Mouse (Mus musculus) liver, embryonic 14.5 days (tissue): ENCODE measurements at regions not wholly inside any gene's neighbourhood (a gene's known extent, or its start where the extent isn't known, plus 50 kb on each side); places are given as distances from the start of the nearest gene placed in this dataset.

ENCODE experiments used
- CTCF ChIP-seq: IDR thresholded peaks from 2 replicates; pipeline ENCODE4 v1.5.1; 2016; ENCODE audit warnings: antibody characterized with exemption, low read depth, control low read depth
- EP300 ChIP-seq: IDR thresholded peaks from 2 replicates; pipeline ENCODE4 v1.6.1; 2016; ENCODE audit warnings: antibody characterized with exemption, low read depth

GRCm38 (mm10) chr17:3920282-3920681 lies 224.2 kb upstream of the Nox3 start:
- TF ChIP-seq CTCF (no peak), EP300 (no peak)
